Mouse (Mus musculus): ENCODE data around the gene Desi1.
A peak's percentile ranks its signal among the peaks of the same experiment; 100 is the strongest.
"Not testable (repeated sequence)": the region's sequence is repeated elsewhere in the genome, so short reads cannot be mapped to it uniquely, and the experiment has no call there.

The Desi1 gene

DNA sequence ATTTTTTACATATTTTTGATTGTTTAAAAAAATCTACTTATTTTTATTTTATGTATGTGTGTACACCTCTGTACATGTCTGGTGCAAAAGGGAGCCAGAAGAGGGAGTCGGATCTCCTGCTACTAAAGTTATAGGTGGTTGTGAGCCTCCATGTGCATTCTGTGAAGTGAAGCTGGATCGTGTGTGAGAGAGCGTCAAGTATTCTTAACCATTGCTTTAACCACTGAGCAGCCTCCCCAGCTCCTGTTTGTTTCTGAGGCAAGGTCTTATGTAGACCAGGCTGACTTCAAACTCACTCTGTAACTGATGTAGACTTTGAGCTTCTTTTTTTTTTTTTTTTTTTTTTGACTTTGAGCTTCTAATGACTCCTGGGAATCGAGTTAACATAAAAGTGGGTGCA is 16.2 kb downstream of the Desi1 start:
- DNase-seq (ENCODE audit: low spot score), result no peak

DNA sequence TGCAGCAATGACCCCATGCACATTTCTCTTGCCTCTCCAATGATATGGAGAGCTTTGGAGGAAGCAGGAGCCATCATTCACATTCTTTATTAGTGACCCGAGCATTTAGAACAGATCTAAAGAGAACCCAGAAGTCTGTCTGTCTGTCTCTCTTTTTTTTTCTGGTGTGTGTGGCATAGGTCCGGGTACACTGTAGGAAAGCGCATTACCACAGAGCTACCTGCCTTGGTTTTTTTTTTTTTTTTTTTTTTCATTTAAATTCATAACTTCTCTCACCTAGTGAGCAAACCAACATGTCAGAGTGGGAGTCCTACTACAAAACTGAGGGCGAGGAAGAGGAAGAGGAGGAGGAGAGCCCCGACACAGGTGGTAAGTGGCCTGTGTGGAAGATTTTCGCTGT is 16.8 kb downstream of the Desi1 start:
- DNase-seq (ENCODE audit: low spot score), result no peak

DNA sequence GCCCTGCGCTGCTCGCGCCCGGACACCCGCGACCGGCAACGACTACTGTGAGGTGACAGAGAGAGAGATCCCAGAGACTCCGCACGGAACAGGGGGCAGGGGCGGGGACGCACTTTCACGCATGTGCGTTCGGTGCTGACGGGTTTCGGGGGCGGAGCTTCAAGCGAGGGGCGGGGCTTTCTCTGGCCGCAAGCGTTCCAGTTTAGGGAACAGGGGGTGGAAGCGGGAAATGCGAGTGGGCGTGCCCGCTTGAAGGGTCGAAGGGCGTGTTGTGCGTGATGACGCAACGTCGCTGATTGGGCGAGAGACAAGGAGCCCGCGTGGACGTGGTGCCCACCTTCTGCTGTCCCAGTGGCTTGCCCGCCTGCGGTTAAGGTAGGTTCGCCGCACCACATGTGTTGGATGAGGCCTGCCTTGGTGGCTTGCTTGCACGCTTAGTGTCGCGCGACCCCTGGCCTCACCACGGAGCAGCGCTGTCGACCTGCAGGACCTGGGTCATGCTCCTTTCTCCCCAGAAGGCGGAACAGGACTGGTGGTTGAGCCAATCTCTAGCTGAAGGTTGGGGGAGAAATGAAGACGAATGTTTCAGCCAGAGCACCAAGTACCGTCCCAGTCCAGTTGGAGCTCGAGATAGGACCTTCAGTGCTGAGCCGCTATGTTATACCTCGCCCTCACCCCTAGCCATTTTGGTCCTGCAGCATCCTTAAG is 17.4 kb downstream of the Desi1 start:
- peak; percentile 97 for DNase-seq (ENCODE audit: low spot score)

DNA sequence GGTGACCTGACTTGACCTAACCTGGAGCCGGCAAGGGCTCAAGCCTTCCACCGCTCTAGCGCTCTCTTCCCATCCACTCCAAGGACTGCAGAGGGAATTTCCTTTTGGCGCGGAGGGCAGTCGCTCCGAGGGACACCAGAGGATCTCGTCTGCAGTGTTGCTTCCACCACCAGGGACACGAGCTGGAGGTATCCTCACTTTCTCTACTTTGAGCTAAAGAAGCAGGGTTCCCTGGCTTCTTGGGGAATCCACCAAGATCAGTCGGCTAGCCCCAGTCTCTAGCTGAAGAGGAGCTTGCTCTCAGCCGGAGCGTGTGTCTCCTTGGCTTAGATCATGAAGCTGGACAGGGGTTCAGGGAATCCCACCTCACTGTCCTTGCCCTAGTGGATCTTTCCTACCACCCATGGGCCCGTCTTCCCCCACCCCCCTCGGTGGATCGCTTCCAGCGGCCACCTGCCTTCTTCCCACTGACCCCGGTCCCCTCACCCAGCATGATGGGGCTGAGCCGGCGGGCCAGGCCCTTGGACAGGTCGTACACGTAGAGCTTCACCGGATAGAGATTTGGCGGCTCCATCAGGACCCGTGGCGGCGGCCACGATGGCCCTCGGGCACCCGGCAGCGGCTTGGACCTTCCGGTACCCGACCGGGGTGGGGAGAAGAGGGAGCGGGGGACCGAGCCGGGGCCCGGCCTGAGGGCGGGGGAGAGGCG is 18.1 kb downstream of the Desi1 start:
- no peak for DNase-seq (ENCODE audit: low spot score)

DNA sequence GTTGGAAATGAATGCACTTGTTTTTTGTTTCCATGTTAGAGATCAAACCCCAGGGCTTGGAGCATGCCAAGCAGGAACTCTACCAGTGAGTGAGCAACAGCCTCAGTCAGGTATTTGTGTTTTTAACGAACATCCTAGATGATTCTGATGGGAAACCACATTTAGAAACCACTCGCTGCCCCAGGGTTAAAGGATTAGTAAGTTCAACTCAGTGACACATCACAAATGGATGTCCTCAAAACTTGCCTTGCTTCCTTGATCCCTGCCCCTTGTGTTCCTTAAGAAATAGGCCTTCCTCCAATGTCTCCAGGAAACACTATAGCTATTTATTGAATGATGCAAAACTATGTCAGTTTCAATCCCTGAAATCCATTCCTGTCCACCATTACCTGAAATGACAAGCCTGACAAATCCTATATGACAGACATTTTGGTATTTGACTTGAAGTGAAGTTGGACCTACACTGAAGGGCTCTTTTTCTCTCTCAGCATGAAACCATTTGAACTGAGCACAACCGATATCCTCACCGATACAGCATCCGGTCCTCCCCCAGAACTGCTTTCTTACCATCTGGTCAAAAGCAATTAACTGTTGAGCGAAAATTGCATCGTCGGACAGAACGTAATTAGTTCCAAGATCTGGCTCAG is 18.8 kb downstream of the Desi1 start:
- DNase-seq (ENCODE audit: low spot score), result no peak

DNA sequence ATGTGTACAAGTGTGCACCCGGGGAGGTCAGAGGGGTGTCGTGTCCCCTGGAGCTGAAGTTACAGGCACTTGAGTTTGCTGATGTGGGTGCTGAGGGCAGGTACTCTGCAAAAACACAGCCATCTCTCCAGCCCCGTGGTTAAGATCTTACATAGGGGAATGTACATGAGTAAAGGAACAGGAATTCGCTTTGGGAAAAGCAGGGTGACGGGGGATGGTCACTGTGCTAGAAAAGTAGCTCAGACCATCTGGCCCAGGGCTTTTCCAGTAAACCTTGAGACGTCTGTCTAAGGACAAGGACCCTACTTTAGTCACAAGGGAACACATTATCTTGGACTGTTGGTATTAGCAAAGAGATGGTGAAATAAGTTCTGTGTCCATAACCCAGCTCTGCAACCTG is 21.7 kb downstream of the Desi1 start:
- DNase-seq (ENCODE audit: low spot score), result no peak

DNA sequence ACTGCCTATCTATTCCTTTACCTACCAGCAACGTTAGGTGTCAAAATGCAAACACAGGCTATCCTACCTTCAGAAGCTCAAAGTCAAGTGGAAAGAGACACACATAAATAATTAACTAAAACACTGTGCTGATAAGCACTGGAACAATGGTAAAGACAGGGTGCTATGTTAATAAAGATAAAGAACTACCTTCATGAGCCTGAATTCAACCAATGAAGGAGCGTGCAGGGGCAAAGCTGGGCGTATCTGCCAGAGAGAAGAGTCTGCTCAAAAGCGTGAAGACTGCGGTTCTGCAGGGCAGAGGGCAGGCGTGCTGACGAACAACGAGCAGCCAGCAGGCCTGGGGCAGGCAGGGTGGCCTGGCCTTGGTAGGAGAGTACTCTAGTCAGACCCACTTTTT is 29.4 kb downstream of the Desi1 start:
- DNase-seq (ENCODE audit: low spot score), result no peak

DNA sequence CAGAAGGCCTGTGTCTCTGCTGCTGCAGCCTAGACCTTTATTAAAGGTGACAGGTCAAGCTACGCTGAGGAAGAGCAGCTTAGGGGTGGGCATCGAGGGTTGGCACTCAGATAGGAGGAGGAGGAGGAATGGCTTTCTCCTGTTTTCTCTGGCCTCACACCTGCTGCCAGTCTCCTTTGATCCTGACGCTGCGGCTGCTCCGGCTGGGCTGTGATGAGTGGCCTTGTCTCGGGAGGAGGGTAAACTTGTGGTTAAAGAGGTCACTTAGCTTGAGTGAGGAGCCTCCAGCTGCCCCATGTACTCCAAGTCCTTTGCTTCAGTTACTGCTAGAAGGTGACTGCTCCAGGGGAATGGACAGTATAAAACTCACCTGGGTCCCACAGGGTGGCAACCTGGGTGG is 39.7 kb downstream of the Desi1 start:
- no peak for DNase-seq (ENCODE audit: low spot score)

DNA sequence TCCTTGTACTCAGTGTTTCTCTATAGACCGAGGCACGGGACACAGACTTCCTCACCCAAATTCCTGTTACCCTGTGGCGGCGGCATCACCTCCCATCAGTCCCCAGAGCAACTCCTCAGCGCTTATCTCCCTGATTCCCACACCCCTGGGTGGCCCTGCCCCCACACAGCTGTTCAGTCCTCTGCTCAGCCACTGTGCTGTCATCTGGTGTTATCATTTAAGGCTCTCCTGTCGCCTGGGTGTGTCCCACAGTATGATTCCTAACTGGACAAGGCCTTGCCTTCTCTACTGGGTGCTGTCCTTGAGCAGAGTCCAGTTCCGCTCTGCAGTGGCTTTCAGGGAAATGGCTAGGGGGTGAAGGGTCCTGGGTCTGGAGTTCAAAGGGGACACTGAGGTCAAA is 43.1 kb downstream of the Desi1 start:
- no peak for DNase-seq (ENCODE audit: low spot score)

DNA sequence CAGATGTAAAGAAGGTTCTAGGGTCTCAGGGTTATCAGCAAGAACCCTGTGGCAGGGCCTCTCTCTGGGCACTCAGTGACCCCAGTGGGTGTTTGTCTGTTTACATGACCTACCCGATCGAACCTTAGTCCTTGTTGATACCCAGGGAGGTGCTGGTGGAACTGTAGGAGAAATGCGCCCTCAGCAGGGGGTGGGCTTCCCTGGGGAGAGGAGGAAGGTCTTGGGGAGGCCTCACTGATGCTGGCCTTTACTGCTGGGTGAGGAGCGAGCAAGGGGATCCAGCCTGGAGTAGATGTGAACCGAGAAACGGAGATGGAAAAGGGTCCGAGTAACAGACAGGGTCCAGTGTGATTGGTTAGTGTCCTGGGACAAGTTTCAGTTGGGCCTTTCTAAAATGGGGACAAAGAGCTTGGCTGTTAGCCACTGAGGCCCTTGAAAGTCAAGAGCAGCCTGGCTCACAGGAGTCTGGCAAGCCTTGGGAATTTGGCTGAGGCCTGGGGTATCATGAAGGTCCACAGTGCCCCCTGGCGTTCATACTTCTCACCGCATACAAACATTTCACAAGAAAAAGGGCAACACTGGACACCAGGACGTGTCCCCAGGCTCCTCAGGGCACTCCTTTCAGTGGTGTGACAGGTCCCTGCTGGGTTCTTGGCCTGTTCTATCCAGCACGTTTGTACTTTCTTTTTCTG is 44.1 kb downstream of the Desi1 start:
- peak; percentile 76 for DNase-seq (ENCODE audit: low spot score)

DNA sequence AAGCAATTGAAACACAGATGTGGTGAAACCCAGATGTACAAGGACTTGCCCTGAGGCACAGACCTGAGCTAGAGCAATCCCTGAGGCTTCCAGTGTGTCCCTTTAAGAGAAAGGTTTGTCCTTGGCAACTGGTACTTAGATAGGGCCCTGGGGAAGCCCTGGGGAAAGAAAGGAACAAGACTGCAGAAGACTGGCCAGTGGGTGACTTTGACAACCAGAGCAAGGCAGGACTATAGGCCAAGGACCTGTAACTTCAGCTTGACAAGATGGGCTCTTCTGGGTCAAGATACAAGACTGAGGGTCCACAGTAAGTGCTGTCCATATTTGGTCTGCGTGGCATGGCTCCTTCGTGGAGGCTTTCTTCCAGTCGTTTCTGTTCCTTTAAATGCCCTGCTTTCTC is 46.0 kb downstream of the Desi1 start, which contains the start of gene Xrcc6:
Gene Xrcc6, plus strand, starts transcription at position 190 of the 400 bp plus-strand sequence.
- no peak for DNase-seq (ENCODE audit: low spot score)

DNA sequence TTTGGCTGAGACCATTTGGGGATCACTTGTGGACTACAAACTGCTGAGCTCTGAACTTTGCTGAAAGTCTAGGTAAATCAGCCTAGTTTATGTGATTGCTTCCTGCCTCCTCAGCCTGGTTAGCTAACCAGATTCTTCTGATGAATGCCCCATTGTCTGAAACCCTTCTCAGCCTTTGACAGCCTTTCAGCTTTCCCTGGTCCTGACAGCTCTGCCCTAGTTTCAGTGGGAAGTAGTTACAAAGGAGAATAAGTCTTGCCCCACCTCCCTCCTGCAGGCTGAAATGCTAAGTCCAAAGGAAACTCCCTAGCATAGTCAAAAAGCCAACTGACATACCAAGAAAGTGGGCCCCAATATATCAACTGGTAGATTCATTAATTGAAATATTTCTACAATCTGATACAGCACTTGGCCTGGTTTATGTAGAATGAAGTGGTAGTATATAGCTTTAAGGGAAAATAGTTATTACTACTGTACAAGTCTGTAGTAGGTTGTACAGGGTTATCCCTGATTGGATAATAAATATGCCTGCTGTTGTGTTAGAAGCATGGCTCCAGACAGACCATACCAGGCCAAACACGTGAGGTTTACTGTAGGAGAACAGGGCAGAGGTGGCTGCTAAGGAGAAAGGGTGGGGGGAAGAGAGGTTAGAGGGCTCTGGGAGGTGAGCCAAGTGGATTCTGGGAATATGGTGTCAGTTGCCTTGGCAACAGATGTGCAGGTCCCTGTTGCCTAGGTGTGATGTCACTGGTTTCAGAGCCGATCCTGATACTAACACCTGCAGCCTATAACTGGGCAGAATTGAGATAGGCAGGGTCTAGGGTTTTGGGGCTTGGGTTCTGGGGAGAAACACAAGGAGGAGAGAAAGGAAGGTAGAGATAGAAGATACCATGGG is 48.1 kb downstream of the Desi1 start:
- DNase-seq (ENCODE audit: low spot score), result no peak

DNA sequence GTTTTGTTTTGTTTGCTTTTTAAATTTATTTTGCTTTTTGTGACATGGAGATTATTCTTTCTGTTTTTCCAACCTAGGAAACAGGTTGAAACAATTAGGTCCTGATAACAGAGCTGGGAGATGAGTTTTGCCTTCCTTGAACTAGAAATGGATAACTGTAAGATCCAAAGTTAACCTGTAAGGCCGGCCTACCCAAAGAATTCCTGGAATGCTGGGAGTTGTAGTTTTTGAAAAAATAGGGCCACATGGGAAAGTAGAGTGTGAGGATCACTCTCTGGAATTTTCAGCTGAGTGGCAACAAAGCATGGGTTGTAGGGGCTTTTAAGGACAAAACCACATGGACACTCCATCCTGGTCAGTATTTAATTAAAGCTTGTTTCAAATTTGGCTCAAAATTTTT is 51.5 kb downstream of the Desi1 start:
- no peak for DNase-seq (ENCODE audit: low spot score)

DNA sequence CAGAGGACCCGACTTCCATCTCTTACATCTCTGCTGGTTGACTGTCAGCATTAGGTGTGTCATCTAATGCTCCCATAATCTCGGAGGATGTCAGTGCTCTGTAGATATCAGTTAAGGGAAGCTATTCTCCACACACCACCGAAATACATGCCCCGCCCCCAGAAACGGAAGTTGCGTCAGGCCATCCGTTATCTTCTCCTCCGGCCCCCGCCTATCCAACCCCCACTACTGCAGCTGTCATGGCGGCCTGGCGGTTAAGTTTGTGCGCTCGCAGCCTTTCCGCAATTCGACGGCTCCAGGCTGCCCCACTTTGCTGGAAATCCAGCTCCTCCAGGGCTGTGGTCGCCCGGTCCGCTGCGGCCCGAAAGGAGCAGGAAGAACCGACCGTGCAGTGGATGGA is 53.3 kb downstream of the Desi1 start, which contains the start of gene 1700029P11Rik:
Gene 1700029P11Rik, plus strand, starts transcription at position 220 of the 400 bp plus-strand sequence.
- no peak for DNase-seq (ENCODE audit: low spot score)

DNA sequence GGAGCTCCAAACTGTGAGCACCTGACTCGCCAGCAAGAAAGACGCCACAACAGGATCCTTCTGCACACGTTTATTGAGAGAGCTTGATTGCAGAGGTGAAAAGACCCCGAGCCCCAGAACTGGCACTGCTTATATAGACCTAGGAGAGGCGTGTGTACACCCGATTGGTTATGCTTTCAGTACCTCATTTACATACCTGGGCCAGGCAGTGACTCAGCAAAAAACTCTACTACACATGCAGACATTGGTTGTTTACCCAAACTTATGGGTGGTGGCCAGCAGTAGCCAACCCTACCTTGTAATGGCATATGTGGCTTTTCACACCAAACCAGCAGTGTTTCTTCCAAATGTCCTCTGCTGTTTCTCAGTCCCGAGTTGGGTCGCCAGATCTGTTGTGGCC is 58.5 kb downstream of the Desi1 start:
- DNase-seq (ENCODE audit: low spot score), result not testable (repeated sequence)

DNA sequence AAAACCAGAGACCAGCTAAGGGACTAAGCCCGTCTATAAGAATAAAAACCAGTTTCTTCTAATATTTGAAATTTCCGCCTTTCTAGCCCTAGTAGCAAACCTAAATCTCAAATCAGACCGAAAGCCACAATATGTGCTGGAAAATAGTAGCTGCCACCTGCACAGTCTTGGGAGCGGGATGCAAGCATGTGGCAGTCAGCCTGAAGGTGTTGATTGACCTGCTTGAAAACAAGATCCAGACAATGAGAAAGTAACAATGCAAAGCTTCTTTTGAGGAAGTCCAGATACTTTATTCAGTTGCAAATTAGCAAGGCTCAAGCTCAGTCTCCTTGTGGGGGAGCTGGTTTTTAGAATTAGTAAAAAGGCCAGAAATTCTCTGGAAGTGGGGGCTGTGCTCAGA is 63.2 kb downstream of the Desi1 start:
- not testable (repeated sequence) for DNase-seq (ENCODE audit: low spot score)

DNA sequence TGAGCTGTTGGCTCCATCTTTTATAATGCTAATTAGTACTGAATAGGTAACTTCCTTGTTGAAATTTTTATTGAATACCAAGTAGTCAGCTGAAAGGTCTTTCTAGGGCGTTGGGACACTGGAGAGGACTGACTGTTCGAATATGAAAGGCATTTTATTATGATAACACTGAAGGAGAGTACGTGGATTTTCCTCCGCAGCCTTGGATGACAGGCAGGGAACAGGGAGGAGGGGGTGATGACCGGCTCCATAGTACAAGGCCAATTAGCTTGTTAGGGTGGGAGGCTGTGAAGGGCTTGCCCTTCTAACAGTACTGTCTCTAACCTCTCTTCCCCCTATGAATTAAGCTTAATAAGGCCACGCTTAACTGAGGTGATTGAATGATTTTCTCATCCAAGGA is 64.0 kb downstream of the Desi1 start:
- not testable (repeated sequence) for DNase-seq (ENCODE audit: low spot score)

DNA sequence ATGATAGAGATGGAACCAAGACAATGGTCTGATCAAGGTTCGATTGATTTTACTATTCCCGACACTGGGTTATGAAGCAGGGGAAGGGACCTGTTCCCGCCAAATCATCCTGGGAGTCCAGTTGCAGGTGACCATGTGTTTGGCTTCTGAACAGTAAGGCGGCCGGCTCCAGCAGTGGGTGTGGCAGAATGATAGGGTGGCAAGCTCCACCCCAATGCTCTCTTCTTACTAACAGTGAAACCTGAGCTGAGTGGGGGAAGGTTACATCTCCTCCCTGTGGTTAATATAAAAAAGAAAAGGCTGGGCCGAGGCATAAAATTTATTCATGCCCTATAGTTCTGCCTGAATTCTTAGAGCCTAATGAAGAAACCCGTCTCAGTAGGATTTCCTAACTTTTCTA is 64.5 kb downstream of the Desi1 start:
- no peak for DNase-seq (ENCODE audit: low spot score)

DNA sequence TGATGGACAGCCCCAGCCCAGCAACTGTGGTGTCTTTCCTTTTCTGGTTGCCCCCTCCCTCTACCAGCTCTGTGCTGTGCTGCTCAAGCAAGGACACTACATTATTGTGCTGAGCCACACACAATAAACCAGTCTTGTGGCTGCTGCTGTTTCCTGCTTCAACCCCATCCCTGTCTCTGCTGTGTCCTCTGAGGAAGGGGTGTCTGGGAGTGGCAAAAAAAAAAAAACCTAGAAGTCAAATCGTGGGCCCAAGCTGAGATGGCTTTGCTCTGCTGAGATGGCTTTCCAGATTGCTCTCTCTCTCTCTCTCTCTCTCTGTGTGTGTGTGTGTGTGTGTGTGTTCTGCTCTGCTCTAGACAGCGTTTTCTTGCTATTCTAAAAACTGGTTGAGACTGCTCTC is 65.2 kb downstream of the Desi1 start:
- no peak for DNase-seq (ENCODE audit: low spot score)

DNA sequence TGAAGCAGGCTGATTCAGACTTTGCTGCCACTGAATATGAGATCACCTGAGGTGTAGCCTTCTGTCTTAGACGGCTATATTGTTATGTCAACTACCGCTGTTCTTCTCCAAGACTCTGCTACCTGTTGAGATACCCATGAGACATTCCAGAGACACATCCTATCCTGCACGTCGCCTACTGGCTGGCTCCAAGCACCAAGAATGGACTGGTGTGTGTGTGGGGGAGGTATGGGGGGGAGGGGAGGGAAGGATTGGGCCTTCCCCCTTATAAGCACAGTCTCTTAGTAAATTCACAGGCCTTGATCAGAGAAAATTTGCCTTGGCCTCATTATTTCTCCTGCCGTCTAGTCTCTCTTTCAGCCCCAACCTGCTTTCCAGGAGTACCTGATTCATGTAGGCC is 65.8 kb downstream of the Desi1 start:
- no peak for DNase-seq (ENCODE audit: low spot score)

DNA sequence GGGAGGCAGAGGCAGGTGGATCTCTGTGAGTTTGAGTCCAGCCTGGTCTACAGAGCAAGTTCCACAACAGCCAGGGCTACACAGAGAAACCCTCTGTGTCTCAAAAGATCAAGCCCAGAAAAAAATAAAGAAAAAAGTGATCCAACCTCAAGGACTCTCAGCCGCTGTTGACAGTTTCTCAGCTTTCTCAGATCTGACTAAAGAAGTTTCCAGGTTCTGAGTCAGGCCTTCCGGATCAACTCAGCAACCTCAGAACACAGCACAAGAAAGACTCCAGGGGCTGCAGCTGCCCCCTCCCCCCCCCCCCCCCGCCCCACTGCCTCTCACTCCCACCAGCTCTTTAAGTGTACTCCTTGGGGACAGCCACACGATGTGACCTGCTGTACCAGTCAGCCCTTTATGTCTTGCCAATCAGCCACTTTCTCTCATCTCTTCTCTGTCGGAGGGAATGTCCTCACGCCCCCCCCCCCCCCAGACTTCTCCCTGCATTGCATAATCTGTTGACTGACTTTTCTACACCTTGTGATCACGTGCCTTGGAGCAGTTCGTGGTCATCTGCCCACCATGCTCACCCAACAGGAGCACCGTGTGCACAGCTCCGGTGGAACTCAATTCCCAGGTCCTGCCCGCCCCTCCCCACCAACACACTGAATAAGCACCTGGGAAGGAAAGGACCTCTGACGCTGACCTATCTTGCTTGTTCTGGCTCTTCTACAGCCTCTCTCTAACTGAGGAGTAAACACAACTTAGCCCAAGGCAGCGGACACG is 67.4 kb downstream of the Desi1 start:
- no peak for DNase-seq (ENCODE audit: low spot score)
